Mouse (Mus musculus) intestine, embryonic 14.5 days (tissue): ENCODE data around the gene Cant1. TPM values are rescaled to one million over a fixed set of nuclear protein-coding genes. Genes with fewer than 3 reads are reported as not detected.
"Not testable (repeated sequence)": the region's sequence is repeated elsewhere in the genome, so short reads cannot be mapped to it uniquely, and the experiment has no call there.

Experiments
- ATAC-seq: fragments of 200-750 bp; cut with Nextera tagmentation; replicated peaks from 2 replicates; pipeline ENCODE4 v1.8.0; 2017; ENCODE audit warnings: low read depth, moderate number of reproducible peaks, moderate TSS enrichment, moderate library complexity; ENCODE audit not compliant: low FRiP score, low TSS enrichment
- DNase-seq: peaks from one replicate; pipeline ENCODE4 v3.0.0-alpha.2; 2018; ENCODE audit warnings: low spot score
- H3K27ac ChIP-seq: fragments of 300-500 bp; sonication (generic); 2 replicates; pipeline ENCODE4 v1.5.1; 2014; ENCODE audit warnings: low read depth, mild to moderate bottlenecking, control low read depth
- H3K27me3 ChIP-seq: fragments of 300-500 bp; sonication (generic); replicated peaks from 2 replicates; pipeline ENCODE4 v1.6.1; 2014; ENCODE audit warnings: low read length, control low read depth; ENCODE audit not compliant: control insufficient read depth, insufficient read depth
- H3K36me3 ChIP-seq: fragments of 300-500 bp; sonication (generic); 2 replicates; pipeline ENCODE4 v1.6.1; 2014; ENCODE audit warnings: low read length, control low read depth; ENCODE audit not compliant: control insufficient read depth, insufficient read depth
- H3K4me1 ChIP-seq: fragments of 300-500 bp; sonication (generic); replicated peaks from 2 replicates; pipeline ENCODE4 v1.6.1; 2014; ENCODE audit warnings: low read length, control low read depth, mixed read lengths; ENCODE audit not compliant: control insufficient read depth, insufficient read depth
- H3K4me2 ChIP-seq: fragments of 300-500 bp; sonication (generic); 2 replicates; pipeline ENCODE4 v1.6.1; 2014; ENCODE audit warnings: low read length
- H3K4me3 ChIP-seq: fragments of 300-500 bp; sonication (generic); 2 replicates; pipeline ENCODE4 v1.5.1; 2014; ENCODE audit warnings: low read depth, low read length, control low read depth, mixed read lengths
- H3K9ac ChIP-seq: fragments of 300-500 bp; sonication (generic); 2 replicates; pipeline ENCODE4 v1.6.1; 2014; ENCODE audit warnings: mild to moderate bottlenecking, low read length
- H3K9me3 ChIP-seq: fragments of 300-500 bp; sonication (generic); 2 replicates; pipeline ENCODE4 v1.6.1; 2016; ENCODE audit warnings: low read length, control low read depth; ENCODE audit not compliant: control insufficient read depth
- WGBS: fragments of 180-500 bp; shearing (Covaris S2); extraction: QIAGEN DNeasy Blood & Tissue Kit; methylation state at CpG from one replicate; pipeline ENCODE4 v1.1.7; 2014; 5-methylcytosine and 5-hydroxymethylcytosine counted together
- polyA plus RNA-seq: library from polyadenylated mRNA; unstranded; fragments of >200 nt; fragmentation: Nextera tagmentation; extraction: Ambion mirVana; gene quantifications from 2 replicates; pipeline ENCODE4 v1.2.1, GENCODE M21; 2014

The Cant1 gene
- polyA plus RNA-seq, 1 experiment from 2014 or later, result 32.9 TPM

DNA sequence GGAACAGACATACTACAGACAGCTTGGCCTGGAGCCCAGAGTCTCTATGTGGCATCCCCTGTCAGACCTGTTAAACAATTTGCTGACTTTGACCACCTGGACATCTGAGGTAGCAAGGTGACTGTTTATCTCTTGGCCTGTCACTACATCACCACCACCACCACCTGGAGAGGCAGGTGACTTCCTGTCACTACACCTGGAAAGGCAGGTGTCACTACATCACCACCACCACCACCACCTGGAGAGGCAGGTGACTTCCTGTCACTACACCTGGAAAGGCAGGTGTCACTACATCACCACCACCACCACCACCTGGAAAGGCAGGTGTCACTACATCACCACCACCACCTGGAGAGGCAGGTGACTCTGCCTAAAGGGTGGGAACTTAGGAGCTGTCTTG, 42.6 kb downstream of the Cant1 start:
- H3K27me3 ChIP-seq, H3K4me1 ChIP-seq, H3K4me3 ChIP-seq, H3K36me3 ChIP-seq, DNase-seq, H3K4me2 ChIP-seq, H3K9ac ChIP-seq, ATAC-seq, H3K27ac ChIP-seq, H3K9me3 ChIP-seq: not testable (repeated sequence)

DNA sequence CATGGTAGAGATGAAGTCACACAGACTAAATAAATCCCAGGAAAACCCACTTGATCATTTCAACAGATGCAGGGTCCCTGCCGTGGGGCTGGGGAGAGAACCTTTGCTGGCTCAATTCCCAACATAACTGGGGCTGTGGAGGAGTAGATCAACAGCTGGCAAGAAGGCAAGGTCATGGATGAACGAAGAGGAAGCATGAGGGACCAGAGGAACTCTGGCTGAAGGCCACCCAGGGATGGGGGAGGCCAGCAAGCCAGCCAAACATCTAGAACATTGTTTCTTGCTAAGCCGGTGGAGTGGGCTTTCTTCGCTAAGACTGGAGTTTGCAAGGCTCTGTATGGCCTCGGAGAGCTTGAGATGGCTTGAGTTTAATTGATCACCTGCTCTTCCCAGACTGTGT, 43.0 kb downstream of the Cant1 start:
- H3K4me2 ChIP-seq, result no peak overlapping the region
- ATAC-seq (no peak), DNase-seq (no peak)
- H3K9ac ChIP-seq, result no peak overlapping the region
- peaks cover 7% of the 10 kb centered on the region; the same call in 1 of the 2 replicates for H3K4me1 ChIP-seq
- H3K4me3 ChIP-seq, result no peak overlapping the region
- H3K9me3 ChIP-seq, result no peaks in the 10 kb centered on the region
- no peaks in the 10 kb centered on the region for H3K27me3 ChIP-seq
- 58% methylated on average over 5 of the region's 5 CpGs for WGBS
- H3K27ac ChIP-seq, result no peak overlapping the region
- H3K36me3 ChIP-seq, result no peaks in the 10 kb centered on the region

DNA sequence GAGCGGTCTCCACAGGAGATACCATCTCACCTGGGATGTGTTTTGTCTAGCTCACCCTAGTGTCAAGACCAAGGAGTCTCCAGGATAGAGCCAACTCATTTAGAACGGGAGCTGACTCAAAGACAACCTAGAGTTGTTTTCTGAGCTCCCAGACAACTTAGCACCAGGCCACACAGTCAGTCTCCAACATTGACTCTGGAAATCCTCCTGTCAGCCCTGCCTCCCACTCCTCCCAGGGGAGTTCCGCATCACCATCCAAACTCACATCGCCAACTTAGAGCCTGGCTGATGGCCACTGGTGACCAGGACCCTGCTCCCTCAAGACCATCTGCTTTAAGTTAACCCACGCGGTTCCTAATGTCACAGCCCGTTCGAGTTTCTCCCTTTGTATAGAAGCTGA, 43.4 kb downstream of the Cant1 start:
- Histone ChIP-seq H3K9me3 (no peaks in the 10 kb centered on the region), H3K36me3 (no peaks in the 10 kb centered on the region), H3K4me1 (peaks cover 7% of the 10 kb centered on the region; the same call in 1 of the 2 replicates), H3K27me3 (no peaks in the 10 kb centered on the region), H3K27ac (no peak overlapping the region), H3K4me3 (no peak overlapping the region), H3K4me2 (no peak overlapping the region), H3K9ac (no peak overlapping the region)
- WGBS, result 81% methylated on average over 8 of the region's 8 CpGs
- DNase-seq (no peak), ATAC-seq (no peak)

DNA sequence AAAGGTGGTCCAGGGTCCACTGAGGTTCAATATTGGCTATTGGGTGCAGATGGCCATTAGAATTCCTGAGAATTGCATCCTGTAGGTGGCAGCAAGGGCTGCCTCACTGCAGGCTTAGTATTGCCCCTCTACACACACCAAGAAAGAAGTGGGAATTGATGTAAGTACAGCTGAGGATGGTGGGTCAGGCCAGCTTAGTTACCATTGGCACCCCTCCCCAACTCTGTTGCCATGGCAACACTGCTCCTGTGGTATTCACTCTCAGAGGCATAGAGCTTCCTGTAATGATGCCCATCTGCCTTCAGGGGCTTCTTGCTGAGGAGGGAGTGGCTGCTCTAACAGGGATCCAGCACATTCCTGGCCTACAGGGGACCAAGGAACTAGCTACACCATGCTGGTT, 43.9 kb downstream of the Cant1 start:
- Histone ChIP-seq H3K9me3 (no peaks in the 10 kb centered on the region), H3K4me3 (no peak overlapping the region), H3K27ac (no peak overlapping the region), H3K36me3 (no peaks in the 10 kb centered on the region), H3K4me2 (no peak overlapping the region), H3K9ac (no peak overlapping the region), H3K27me3 (no peaks in the 10 kb centered on the region), H3K4me1 (peaks cover 7% of the 10 kb centered on the region; the same call in 1 of the 2 replicates)
- ATAC-seq, result no peak
- DNase-seq, result no peak

DNA sequence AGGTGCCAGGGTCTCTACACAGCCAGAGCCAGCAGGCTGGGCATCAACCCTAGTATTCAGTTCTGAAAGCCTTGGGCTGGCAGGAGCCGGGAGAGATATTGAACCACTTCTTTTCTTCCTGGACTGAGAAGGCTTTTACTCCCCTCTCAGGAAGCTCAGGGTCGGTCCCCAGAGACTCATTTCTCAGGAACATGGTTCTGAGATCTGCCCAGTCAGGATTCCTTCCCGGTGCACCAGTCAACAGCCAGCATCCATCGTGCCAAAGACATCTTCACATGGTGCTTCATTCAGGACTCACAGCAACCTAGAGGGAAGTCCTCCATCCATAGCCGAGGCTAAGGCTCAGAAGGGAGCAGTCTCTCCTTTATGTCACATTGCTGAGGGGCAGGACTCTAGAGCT, 44.4 kb downstream of the Cant1 start:
- no peak for DNase-seq
- no peak overlapping the region for H3K4me2 ChIP-seq
- no peaks in the 10 kb centered on the region for H3K36me3 ChIP-seq
- H3K27ac ChIP-seq, result no peak overlapping the region
- H3K9ac ChIP-seq, result no peak overlapping the region
- no peak for ATAC-seq
- 61% methylated on average over 5 of the region's 5 CpGs for whole genome bisulfite sequencing
- no peaks in the 10 kb centered on the region for H3K9me3 ChIP-seq
- H3K4me1 ChIP-seq, result peaks cover 7% of the 10 kb centered on the region; the same call in 1 of the 2 replicates
- no peaks in the 10 kb centered on the region for H3K27me3 ChIP-seq
- no peak overlapping the region for H3K4me3 ChIP-seq

DNA sequence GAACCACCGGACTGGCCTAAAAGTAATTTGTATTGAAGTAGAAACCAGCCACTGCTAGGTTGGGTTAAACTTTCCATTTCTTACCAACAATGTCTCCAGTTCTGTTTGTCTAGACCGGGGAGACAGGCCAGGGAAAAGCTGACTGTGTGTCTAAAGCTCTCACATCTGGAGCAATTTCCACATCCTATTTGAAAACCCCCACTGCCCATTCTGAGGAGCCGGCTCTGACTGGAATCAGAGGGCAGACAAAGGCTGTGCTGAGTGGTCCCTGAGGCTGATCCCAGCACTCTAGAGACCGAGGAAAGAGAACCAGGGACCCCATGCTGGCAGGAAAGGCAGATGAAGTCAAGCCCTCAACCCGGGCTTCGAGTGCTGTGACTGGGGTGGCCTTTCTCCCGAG, 46.2 kb downstream of the Cant1 start:
- DNase-seq, result no peak
- H3K36me3 ChIP-seq, result no peaks in the 10 kb centered on the region
- WGBS, result 66% methylated on average over 7 of the region's 7 CpGs

DNA sequence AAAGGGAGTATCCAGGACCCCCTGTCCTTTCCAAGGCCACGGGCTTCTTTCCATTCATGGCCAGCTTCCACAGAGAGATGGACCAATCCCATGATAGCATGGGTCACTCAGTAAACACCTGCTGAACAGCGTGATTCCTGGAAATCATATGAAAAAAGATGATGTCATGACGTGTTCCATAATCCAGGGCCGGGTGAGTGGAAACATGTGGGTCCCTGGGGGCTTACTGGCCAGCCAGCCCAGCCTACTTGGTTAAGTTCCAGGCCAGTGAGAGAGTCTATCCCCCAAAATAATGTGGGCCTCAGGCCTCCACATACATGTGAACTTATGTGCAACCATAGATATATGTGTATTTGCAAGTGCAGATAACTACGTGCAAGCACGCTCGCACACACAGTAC, 47.0 kb downstream of the Cant1 start:
- H3K4me2 ChIP-seq, result no peak overlapping the region
- peaks cover 7% of the 10 kb centered on the region; the same call in 1 of the 2 replicates for H3K4me1 ChIP-seq
- DNase-seq, result no peak
- H3K9ac ChIP-seq, result no peak overlapping the region
- WGBS, result 84% methylated on average over 7 of the region's 7 CpGs
- H3K36me3 ChIP-seq, result no peaks in the 10 kb centered on the region
- H3K9me3 ChIP-seq, result no peaks in the 10 kb centered on the region
- no peak overlapping the region for H3K27ac ChIP-seq
- no peak overlapping the region for H3K4me3 ChIP-seq
- H3K27me3 ChIP-seq, result no peaks in the 10 kb centered on the region
- no peak for ATAC-seq

More for the DNA sequence above, 46.2 kb downstream of the Cant1 start:
- Histone ChIP-seq H3K27ac (no peak overlapping the region), H3K27me3 (no peaks in the 10 kb centered on the region), H3K9me3 (no peaks in the 10 kb centered on the region), H3K4me1 (peaks cover 7% of the 10 kb centered on the region; the same call in 1 of the 2 replicates), H3K4me3 (no peak overlapping the region), H3K9ac (no peak overlapping the region), H3K4me2 (no peak overlapping the region)
- ATAC-seq, result no peak

DNA sequence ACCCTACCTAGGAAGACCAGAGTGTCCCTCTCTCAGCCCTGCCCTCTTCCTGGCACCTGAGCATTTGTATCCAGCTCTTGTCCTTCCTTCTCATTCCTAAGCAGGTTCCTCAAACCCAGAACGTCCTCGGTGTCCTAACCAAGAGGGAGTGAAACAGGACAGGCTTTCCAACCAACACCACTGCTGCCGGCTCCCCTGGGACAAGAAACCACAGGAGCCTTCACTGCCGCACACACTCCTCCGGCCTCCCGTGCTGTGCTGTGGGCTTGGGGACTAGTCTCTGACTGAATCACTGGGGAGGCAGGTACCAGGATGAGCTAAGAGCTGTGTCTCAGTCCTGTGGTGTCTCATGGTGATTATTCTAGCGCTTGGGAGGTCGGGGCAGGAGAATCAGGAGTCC, 49.2 kb downstream of the Cant1 start:
- Histone ChIP-seq H3K27ac (no peak overlapping the region), H3K9me3 (no peaks in the 10 kb centered on the region), H3K27me3 (no peaks in the 10 kb centered on the region), H3K4me2 (no peak overlapping the region), H3K4me3 (no peak overlapping the region), H3K9ac (no peak overlapping the region), H3K4me1 (peaks cover 15% of the 10 kb centered on the region), H3K36me3 (no peaks in the 10 kb centered on the region)
- WGBS, result 77% methylated on average over 8 of the region's 8 CpGs
- no peak for ATAC-seq
- DNase-seq, result no peak

DNA sequence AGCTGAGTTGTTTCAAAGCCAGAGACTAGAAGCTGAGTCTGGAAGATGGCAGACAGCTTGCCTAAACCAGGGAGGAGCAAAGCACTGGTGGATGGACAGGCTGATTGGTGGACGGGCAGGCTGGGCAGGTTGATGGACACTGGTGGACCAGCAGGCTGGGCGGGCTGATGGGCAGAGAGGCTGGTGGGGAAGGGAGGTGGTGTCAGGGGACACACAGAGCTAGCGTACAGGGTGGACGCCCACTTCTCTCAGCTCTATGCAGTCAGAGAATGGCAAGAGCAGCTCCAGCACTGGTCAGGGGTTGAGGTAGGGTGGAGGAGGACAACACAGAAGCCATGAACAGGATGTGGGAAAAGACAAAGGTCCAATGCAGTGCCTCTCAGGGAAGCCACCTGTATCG, 49.6 kb downstream of the Cant1 start:
- Histone ChIP-seq H3K27me3 (no peaks in the 10 kb centered on the region), H3K9ac (no peak overlapping the region), H3K9me3 (no peaks in the 10 kb centered on the region), H3K36me3 (no peaks in the 10 kb centered on the region), H3K4me3 (no peak overlapping the region), H3K4me2 (no peak overlapping the region), H3K27ac (no peak overlapping the region), H3K4me1 (peaks cover 15% of the 10 kb centered on the region)
- DNase-seq (no peak), ATAC-seq (no peak)
- 76% methylated on average over 5 of the region's 5 CpGs for WGBS
